Mouse (Mus musculus): ENCODE measurements around the gene Dad1. TPM values are rescaled to one million over a fixed set of nuclear protein-coding genes. Genes with fewer than 3 reads are reported as not detected.

Gene Dad1
- total RNA-seq, 1 experiment = 174 TPM

DNA sequence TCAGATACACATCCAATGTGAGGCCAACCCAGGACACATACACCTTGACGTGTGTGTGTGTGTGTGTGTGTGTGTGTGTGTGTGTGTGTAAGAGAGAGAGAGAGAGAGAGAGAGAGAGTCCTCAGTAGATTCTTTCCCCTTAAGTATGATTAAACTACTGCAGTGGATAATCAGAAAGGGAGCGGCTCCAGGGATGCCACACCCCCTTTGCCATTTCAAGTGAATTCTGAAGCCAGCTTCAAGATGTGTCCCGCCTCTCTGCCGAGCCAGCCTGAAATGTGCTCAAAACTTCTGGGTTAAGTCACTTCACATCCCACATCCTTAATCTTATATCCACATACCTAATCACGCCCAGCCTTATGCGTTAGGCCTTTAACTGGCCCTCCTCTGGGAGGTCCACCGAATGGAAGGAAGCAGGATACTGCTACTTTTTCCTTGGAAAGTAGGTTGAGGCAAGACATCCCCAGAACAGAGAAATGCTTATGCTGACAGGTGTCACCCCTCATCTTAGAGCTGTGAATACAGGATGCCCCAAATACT is 4.3 kb upstream of the Dad1 start:
- H3K4me3 ChIP-seq (ENCODE audit: insufficient read depth in 1 of 2, low read depth in 1 of 2, low read length in 2 of 2, poor library complexity in 1 of 2, severe bottlenecking in 1 of 2) = 0 out of 4 replicates have a peak overlapping the region, but pooled peaks of 1 of the 2 experiments have one; percentile 99

GRCm38 (mm10) chr14:54254670-54255202 is 832 bp upstream of the Dad1 start:
- Histone ChIP-seq H3K4me1 (ENCODE audit: control insufficient read depth in 2 of 2, insufficient read depth in 2 of 2, low read length in 2 of 2, poor library complexity in 1 of 2) (peaks cover 2% of the 10 kb centered on the region in 2 experiments; a peak in 2 of 4 replicates), H3K4me3 (ENCODE audit: insufficient read depth in 1 of 2, low read depth in 1 of 2, low read length in 2 of 2, poor library complexity in 1 of 2, severe bottlenecking in 1 of 2) (peak overlapping the region in 1 of 2 experiments; percentile 67; a peak in 2 of 4 replicates), H3K9me3 (ENCODE audit: control insufficient read depth, insufficient read depth, low read depth, low read length) (no peaks in the 10 kb centered on the region), H3K36me3 (ENCODE audit: control insufficient read depth, insufficient read depth, low read length, poor library complexity, severe bottlenecking) (no peaks in the 10 kb centered on the region; the same call in 1 of the 2 replicates), H3K27ac (ENCODE audit: insufficient read depth, low read depth, low read length, poor library complexity, severe bottlenecking) (no peak overlapping the region), H3K9ac (ENCODE audit: insufficient read depth, low read depth, low read length, poor library complexity, severe bottlenecking) (no peak overlapping the region; the same call in 1 of the 2 replicates)
- DNase-seq (ENCODE audit: low read depth, low spot score) = no peak
- in situ Hi-C loops (cut with MboI; ENCODE audit: low sequenced_read_pairs in 2 of 2, unreplicated experiment in 2 of 2) = no loop called here
- TF ChIP-seq CHD2 (IDR thresholded peaks at IDR 0.05; ENCODE audit: low read depth, low read length) = no peak
- no peak for TF ChIP-seq MAFK (IDR thresholded peaks at IDR 0.05; ENCODE audit: insufficient read depth, low read depth, low read length)
- no peak for TF ChIP-seq ZNF384 (IDR thresholded peaks at IDR 0.05; ENCODE audit: low read depth, low read length)
- no peak for TF ChIP-seq HCFC1 (IDR thresholded peaks at IDR 0.05; ENCODE audit: borderline replicate concordance, insufficient read depth, low read length)
- no peak for TF ChIP-seq ZC3H11A (IDR thresholded peaks at IDR 0.05; ENCODE audit: borderline replicate concordance, low read depth, low read length)

More for the DNA sequence above, 4.3 kb upstream of the Dad1 start:
- H3K36me3 ChIP-seq (ENCODE audit: control insufficient read depth, insufficient read depth, low read length, poor library complexity, severe bottlenecking) = peaks cover 10% of the 10 kb centered on the region; the same call in 1 of the 2 replicates
- H3K9me3 ChIP-seq (ENCODE audit: control insufficient read depth, insufficient read depth, low read depth, low read length) = no peaks in the 10 kb centered on the region
- in situ Hi-C loops (cut with MboI; ENCODE audit: low sequenced_read_pairs in 2 of 2, unreplicated experiment in 2 of 2) = no loop called here
- H3K9ac ChIP-seq (ENCODE audit: insufficient read depth, low read depth, low read length, poor library complexity, severe bottlenecking) = no peak overlapping the region
- TF ChIP-seq ZNF384 (IDR thresholded peaks at IDR 0.05; ENCODE audit: low read depth, low read length) (no peak), ZC3H11A (IDR thresholded peaks at IDR 0.05; ENCODE audit: borderline replicate concordance, low read depth, low read length) (no peak), HCFC1 (IDR thresholded peaks at IDR 0.05; ENCODE audit: borderline replicate concordance, insufficient read depth, low read length) (no peak), CHD2 (IDR thresholded peaks at IDR 0.05; ENCODE audit: low read depth, low read length) (no peak), MAFK (IDR thresholded peaks at IDR 0.05; ENCODE audit: insufficient read depth, low read depth, low read length) (no peak)
- no peak for DNase-seq (ENCODE audit: low read depth, low spot score)
- H3K27ac ChIP-seq (ENCODE audit: insufficient read depth, low read depth, low read length, poor library complexity, severe bottlenecking) = no peak overlapping the region
- H3K4me1 ChIP-seq (ENCODE audit: control insufficient read depth in 2 of 2, insufficient read depth in 2 of 2, low read length in 2 of 2, poor library complexity in 1 of 2) = peaks cover 2 to 7% of the 10 kb centered on the region in 2 experiments; a peak in 3 of 4 replicates

DNA sequence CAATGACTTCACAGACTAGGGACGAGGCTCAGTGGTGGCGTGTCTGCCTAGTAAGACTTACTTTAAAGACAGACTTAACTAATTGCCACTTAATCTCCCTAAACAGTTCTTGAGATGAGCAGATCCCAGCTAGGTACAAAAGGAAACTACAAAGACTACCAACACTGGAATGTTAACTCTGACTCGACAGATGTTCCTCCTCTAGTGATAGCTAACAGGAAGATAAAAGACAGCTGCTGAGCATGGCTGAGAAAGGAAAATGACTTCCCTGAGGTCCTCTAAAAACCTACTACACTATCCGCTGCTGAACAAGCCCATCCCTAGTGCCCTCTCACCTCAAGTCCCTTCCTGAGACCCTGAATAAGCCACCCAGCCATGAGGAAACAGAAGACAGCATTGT is 3.8 kb downstream of the Dad1 start:
- peaks cover 0 to 2% of the 10 kb centered on the region in 2 experiments; a peak in 1 of 4 replicates for H3K4me1 ChIP-seq (ENCODE audit: control insufficient read depth in 2 of 2, insufficient read depth in 2 of 2, low read length in 2 of 2, poor library complexity in 1 of 2)
- H3K9me3 ChIP-seq (ENCODE audit: control insufficient read depth, insufficient read depth, low read depth, low read length) = no peaks in the 10 kb centered on the region
- in situ Hi-C loops (cut with MboI; ENCODE audit: low sequenced_read_pairs in 2 of 2, unreplicated experiment in 2 of 2) = no loop called here
- no peak overlapping the region for H3K9ac ChIP-seq (ENCODE audit: insufficient read depth, low read depth, low read length, poor library complexity, severe bottlenecking)
- no peak for DNase-seq (ENCODE audit: low read depth, low spot score)
- H3K36me3 ChIP-seq (ENCODE audit: control insufficient read depth, insufficient read depth, low read length, poor library complexity, severe bottlenecking) = peaks cover 9% of the 10 kb centered on the region
- H3K4me3 ChIP-seq (ENCODE audit: insufficient read depth in 1 of 2, low read depth in 1 of 2, low read length in 2 of 2, poor library complexity in 1 of 2, severe bottlenecking in 1 of 2) = no peak overlapping the region
- TF ChIP-seq CHD2 (IDR thresholded peaks at IDR 0.05; ENCODE audit: low read depth, low read length) = no peak
- no peak for TF ChIP-seq ZC3H11A (IDR thresholded peaks at IDR 0.05; ENCODE audit: borderline replicate concordance, low read depth, low read length)
- TF ChIP-seq MAFK (IDR thresholded peaks at IDR 0.05; ENCODE audit: insufficient read depth, low read depth, low read length) = no peak
- no peak for TF ChIP-seq ZNF384 (IDR thresholded peaks at IDR 0.05; ENCODE audit: low read depth, low read length)
- no peak for TF ChIP-seq HCFC1 (IDR thresholded peaks at IDR 0.05; ENCODE audit: borderline replicate concordance, insufficient read depth, low read length)
- H3K27ac ChIP-seq (ENCODE audit: insufficient read depth, low read depth, low read length, poor library complexity, severe bottlenecking) = no peak overlapping the region

GRCm38 (mm10) chr14:54249326-54249725 is 4.6 kb downstream of the Dad1 start:
- H3K9me3 ChIP-seq (ENCODE audit: control insufficient read depth, insufficient read depth, low read depth, low read length) = no peaks in the 10 kb centered on the region
- no peak overlapping the region for H3K9ac ChIP-seq (ENCODE audit: insufficient read depth, low read depth, low read length, poor library complexity, severe bottlenecking)
- H3K4me3 ChIP-seq (ENCODE audit: insufficient read depth in 1 of 2, low read depth in 1 of 2, low read length in 2 of 2, poor library complexity in 1 of 2, severe bottlenecking in 1 of 2) = no peak overlapping the region
- H3K36me3 ChIP-seq (ENCODE audit: control insufficient read depth, insufficient read depth, low read length, poor library complexity, severe bottlenecking) = peaks cover 11% of the 10 kb centered on the region
- DNase-seq (ENCODE audit: low read depth, low spot score) = no peak
- no peaks in the 10 kb centered on the region for H3K4me1 ChIP-seq (ENCODE audit: control insufficient read depth in 2 of 2, insufficient read depth in 2 of 2, low read length in 2 of 2, poor library complexity in 1 of 2)
- no peak for TF ChIP-seq ZNF384 (IDR thresholded peaks at IDR 0.05; ENCODE audit: low read depth, low read length)
- no peak for TF ChIP-seq CHD2 (IDR thresholded peaks at IDR 0.05; ENCODE audit: low read depth, low read length)
- no peak for TF ChIP-seq HCFC1 (IDR thresholded peaks at IDR 0.05; ENCODE audit: borderline replicate concordance, insufficient read depth, low read length)
- in situ Hi-C loops (cut with MboI; ENCODE audit: low sequenced_read_pairs in 2 of 2, unreplicated experiment in 2 of 2) = no loop called here
- H3K27ac ChIP-seq (ENCODE audit: insufficient read depth, low read depth, low read length, poor library complexity, severe bottlenecking) = no peak overlapping the region

Data from ES-E14 (cell line).